Mouse (Mus musculus) lung, adult 2 months (tissue): ENCODE measurements around the gene Ptpre.

Experiments
- CTCF ChIP-seq: fragments of 200-500 bp; IDR thresholded peaks from 2 replicates; pipeline ENCODE4 v1.5.1; 2011; ENCODE audit warnings: mild to moderate bottlenecking, low read length, control low read depth; ENCODE audit not compliant: insufficient read depth
- POLR2A ChIP-seq: fragments of 200-500 bp; IDR thresholded peaks from 2 replicates; pipeline ENCODE4 v1.6.1; 2011; ENCODE audit warnings: low read depth, mild to moderate bottlenecking, control low read depth, low read length, borderline replicate concordance; ENCODE audit errors: extremely low read depth

DNA sequence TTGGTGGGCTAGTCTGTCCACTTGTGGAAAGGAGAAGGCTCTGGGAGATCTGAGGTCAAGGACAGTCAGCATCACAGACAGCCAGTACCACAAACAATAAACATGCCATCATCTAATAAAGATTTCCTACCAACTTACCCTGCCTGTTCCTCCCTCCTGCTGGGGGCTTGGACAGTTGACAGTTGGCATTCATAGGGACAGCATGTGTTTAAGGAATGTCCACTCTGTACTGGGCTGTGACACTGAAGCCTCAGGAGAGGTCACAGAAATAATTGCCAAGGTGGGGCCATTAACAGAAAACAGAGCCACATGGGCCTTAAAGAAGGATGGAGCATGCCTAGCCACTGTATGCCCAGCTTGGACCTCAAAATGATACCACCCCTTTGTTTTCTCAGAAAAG lies 34.1 kb downstream of the Ptpre start:
- TF ChIP-seq CTCF: no peak
- no peak for TF ChIP-seq POLR2A
